Mouse (Mus musculus): Measurements from ENCODE around the gene Arfgef2. TPM values are rescaled to one million over a fixed set of nuclear protein-coding genes. Genes with fewer than 3 reads are reported as not detected.

The Arfgef2 gene
- polyA plus RNA-seq, 1 experiment, result 24.9 TPM

DNA sequence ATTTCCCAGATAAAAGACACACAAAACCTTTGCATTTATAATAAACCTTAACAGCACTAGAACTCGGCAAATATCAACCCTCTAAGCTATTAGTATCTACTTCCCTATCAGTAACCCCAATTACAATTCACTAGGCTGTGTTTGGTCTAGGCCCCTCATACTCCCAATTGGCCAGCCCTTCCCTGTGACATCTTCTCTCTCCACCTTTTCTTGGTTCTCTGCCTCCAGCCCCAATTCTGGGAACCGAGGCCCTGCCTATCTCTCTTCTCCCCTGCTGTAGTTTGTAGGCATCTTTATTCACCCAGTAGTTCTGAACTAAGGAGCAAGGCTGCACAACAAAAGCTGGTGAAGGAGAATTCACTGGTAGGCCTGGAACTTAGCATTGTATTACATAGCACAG, 118.6 kb downstream of the Arfgef2 start:
- H3K27ac ChIP-seq (ENCODE audit: insufficient read depth, low read length), result no peak overlapping the region
- TF ChIP-seq POLR2A (IDR thresholded peaks at IDR 0.05; ENCODE audit: low read depth, low read length), result no peak
- TF ChIP-seq CTCF (IDR thresholded peaks at IDR 0.05; ENCODE audit: borderline replicate concordance, insufficient read depth, low read length), result no peak
- no peak overlapping the region for H3K4me3 ChIP-seq (ENCODE audit: insufficient read depth, low read length)
- peaks cover 3% of the 10 kb centered on the region for H3K4me1 ChIP-seq (ENCODE audit: control insufficient read depth, insufficient read depth, low read length)

GRCm38 (mm10) chr2:166933943-166934342, 128.6 kb downstream of the Arfgef2 start:
- Histone ChIP-seq H3K27ac (ENCODE audit: insufficient read depth, low read length) (no peak overlapping the region), H3K4me1 (ENCODE audit: control insufficient read depth, insufficient read depth, low read length) (no peaks in the 10 kb centered on the region), H3K4me3 (ENCODE audit: insufficient read depth, low read length) (no peak overlapping the region)
- TF ChIP-seq POLR2A (IDR thresholded peaks at IDR 0.05; ENCODE audit: low read depth, low read length), result no peak
- no peak for TF ChIP-seq CTCF (IDR thresholded peaks at IDR 0.05; ENCODE audit: borderline replicate concordance, insufficient read depth, low read length)

DNA sequence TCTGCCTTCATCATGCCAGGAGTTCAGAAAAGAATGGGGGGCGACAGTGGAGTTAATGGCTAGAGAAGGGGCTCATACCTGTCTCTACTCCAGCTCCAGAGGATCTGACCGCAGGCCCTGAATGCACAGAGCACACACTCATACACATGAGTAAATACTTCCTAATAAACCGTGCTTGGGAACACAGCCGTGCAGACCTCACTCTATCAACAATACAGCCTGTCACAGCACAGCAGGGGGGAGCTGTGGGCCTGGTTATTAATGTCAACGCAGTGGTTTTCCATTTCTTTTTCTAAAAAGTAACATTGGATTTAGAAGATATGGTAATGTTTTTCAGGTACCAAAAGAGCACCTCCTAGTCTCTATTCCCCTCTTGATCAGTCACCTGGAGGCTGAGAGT, 129.0 kb downstream of the Arfgef2 start:
- TF ChIP-seq POLR2A (IDR thresholded peaks at IDR 0.05; ENCODE audit: low read depth, low read length) (no peak), CTCF (IDR thresholded peaks at IDR 0.05; ENCODE audit: borderline replicate concordance, insufficient read depth, low read length) (no peak)
- H3K4me3 ChIP-seq (ENCODE audit: insufficient read depth, low read length), result no peak overlapping the region

DNA sequence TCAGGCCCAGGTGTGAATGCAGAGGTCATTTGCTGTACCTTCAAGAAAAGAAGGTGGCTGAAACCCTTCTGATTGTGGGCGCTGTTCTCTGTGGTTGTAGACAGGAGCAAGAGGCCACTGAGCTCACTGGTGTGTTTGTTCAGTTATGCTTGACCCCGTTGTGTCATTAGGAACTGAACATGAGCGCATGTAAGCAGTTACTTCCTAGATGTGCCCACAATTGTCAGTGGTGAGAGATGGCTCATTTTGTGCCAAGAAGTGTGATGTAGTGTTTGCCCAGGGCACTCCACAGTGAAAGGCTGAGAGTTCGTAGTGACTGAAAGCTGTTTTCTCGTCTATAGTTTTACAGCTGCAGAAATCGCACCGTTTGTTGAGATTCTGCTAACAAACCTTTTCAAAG, 130.2 kb downstream of the Arfgef2 start:
- TF ChIP-seq CTCF (IDR thresholded peaks at IDR 0.05; ENCODE audit: borderline replicate concordance, insufficient read depth, low read length) (no peak), POLR2A (IDR thresholded peaks at IDR 0.05; ENCODE audit: low read depth, low read length) (no peak)
- Histone ChIP-seq H3K27ac (ENCODE audit: insufficient read depth, low read length) (no peak overlapping the region), H3K4me1 (ENCODE audit: control insufficient read depth, insufficient read depth, low read length) (no peaks in the 10 kb centered on the region), H3K4me3 (ENCODE audit: insufficient read depth, low read length) (no peak overlapping the region)

More for the DNA sequence above, 129.0 kb downstream of the Arfgef2 start:
- Histone ChIP-seq H3K4me1 (ENCODE audit: control insufficient read depth, insufficient read depth, low read length) (no peaks in the 10 kb centered on the region), H3K27ac (ENCODE audit: insufficient read depth, low read length) (no peak overlapping the region)

- H3K27ac ChIP-seq (ENCODE audit: insufficient read depth, low read length), result no peak overlapping the region
- TF ChIP-seq POLR2A (IDR thresholded peaks at IDR 0.05; ENCODE audit: low read depth, low read length) (no peak), CTCF (IDR thresholded peaks at IDR 0.05; ENCODE audit: borderline replicate concordance, insufficient read depth, low read length) (no peak)
- no peaks in the 10 kb centered on the region for H3K4me1 ChIP-seq (ENCODE audit: control insufficient read depth, insufficient read depth, low read length)
- H3K4me3 ChIP-seq (ENCODE audit: insufficient read depth, low read length), result no peak overlapping the region
These were observed 130.8 kb downstream of the Arfgef2 start for GRCm38 (mm10) chr2:166936166-166936565.

DNA sequence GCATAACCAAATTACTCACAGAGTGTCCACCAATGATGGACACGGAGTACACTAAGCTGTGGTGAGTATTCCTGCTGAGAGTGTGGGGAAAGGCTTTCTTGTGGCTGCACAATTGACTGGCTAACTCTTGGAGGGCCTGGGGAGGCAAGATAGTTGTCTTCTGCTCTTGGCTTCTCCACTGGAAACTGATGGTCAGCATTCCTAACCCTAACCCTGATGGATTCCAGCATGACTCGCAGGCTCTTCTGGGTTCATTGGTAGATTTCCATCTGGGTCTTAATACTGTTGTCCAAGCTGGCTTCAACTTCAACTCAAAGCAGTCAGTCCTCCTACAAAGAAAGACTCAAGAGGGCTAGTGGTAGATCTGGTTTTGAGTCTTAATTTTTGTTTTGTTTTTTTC, 137.8 kb downstream of the Arfgef2 start:
- Histone ChIP-seq H3K4me3 (ENCODE audit: insufficient read depth, low read length) (no peak overlapping the region), H3K27ac (ENCODE audit: insufficient read depth, low read length) (no peak overlapping the region), H3K4me1 (ENCODE audit: control insufficient read depth, insufficient read depth, low read length) (no peaks in the 10 kb centered on the region)
- TF ChIP-seq CTCF (IDR thresholded peaks at IDR 0.05; ENCODE audit: borderline replicate concordance, insufficient read depth, low read length) (no peak), POLR2A (IDR thresholded peaks at IDR 0.05; ENCODE audit: low read depth, low read length) (no peak)

DNA sequence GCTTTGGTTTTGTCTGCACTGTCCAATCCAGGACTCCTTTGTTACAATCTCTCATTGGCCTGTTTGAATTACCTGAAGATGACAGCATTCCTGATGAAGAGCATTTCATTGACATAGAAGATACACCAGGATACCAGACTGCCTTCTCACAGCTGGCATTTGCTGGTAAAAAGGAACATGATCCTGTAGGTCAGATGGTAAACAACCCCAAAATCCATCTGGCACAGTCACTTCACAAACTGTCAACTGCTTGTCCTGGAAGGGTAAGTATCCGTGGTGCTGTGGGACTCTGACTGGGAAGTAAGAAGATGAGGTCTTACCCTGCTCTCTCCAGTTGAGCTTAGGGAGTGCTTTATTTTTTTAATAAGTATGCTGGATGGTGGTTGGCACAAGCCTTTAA, 139.0 kb downstream of the Arfgef2 start:
- no peaks in the 10 kb centered on the region for H3K4me1 ChIP-seq (ENCODE audit: control insufficient read depth, insufficient read depth, low read length)
- no peak overlapping the region for H3K4me3 ChIP-seq (ENCODE audit: insufficient read depth, low read length)
- TF ChIP-seq POLR2A (IDR thresholded peaks at IDR 0.05; ENCODE audit: low read depth, low read length), result no peak
- TF ChIP-seq CTCF (IDR thresholded peaks at IDR 0.05; ENCODE audit: borderline replicate concordance, insufficient read depth, low read length), result no peak
- H3K27ac ChIP-seq (ENCODE audit: insufficient read depth, low read length), result no peak overlapping the region

DNA sequence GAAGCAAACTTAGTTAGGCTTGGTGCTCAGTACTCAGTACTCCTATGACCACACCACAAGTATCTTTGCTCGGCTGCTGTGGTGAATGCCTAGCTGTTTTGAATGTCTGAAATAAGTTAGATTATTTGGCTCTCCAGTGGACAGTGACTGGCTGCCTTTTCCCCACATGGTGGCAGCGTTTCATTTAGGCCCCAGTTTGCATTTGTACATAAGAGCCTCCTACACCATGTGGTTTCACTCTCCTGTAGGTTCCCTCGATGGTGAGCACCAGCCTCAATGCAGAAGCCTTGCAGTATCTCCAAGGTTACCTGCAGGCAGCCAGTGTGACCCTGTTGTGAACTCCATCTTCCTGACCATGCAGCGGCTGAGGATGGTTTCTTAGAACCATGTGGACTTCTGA, 140.1 kb downstream of the Arfgef2 start:
- TF ChIP-seq CTCF (IDR thresholded peaks at IDR 0.05; ENCODE audit: borderline replicate concordance, insufficient read depth, low read length) (0 out of 2 replicates have a peak, but pooled peaks have one; percentile 15), POLR2A (IDR thresholded peaks at IDR 0.05; ENCODE audit: low read depth, low read length) (no peak)
- Histone ChIP-seq H3K4me1 (ENCODE audit: control insufficient read depth, insufficient read depth, low read length) (no peaks in the 10 kb centered on the region), H3K27ac (ENCODE audit: insufficient read depth, low read length) (no peak overlapping the region), H3K4me3 (ENCODE audit: insufficient read depth, low read length) (no peak overlapping the region)

Other genes starting within 250 kb of the Arfgef2 start
- 2.2 and 2.9 TPM in 2 replicates for gene Prex1, start 91.8 kb upstream of the Arfgef2 start, polyA plus RNA-seq (2011; ENCODE audit: insufficient read length, low read depth, missing spikeins)
- 1.3 and 1.7 TPM in 2 replicates for gene Trp53rkb, start 13.1 kb upstream of the Arfgef2 start, polyA plus RNA-seq (2011; ENCODE audit: insufficient read length, low read depth, missing spikeins)
- gene Cse1l, start 100.5 kb downstream of the Arfgef2 start, polyA plus RNA-seq (2011; ENCODE audit: insufficient read length, low read depth, missing spikeins), result 118 and 130 TPM in 2 replicates
- 72.5 and 74.9 TPM in 2 replicates for gene Stau1, start 190.7 kb downstream of the Arfgef2 start, polyA plus RNA-seq (2011; ENCODE audit: insufficient read length, low read depth, missing spikeins)
- 29.9 and 31.6 TPM in 2 replicates for gene Ddx27, start 209.6 kb downstream of the Arfgef2 start, polyA plus RNA-seq (2011; ENCODE audit: insufficient read length, low read depth, missing spikeins)

Measured in embryonic fibroblast, embryonic 13.5 days (primary cell).